8 mouse cellular contexts compared by ENCODE assay signal in genomic region chr7:81212261-81212681, GRCm38 (mm10). TPM values are rescaled to one million over a fixed set of nuclear protein-coding genes. Genes with fewer than 3 reads are reported as not detected.
A peak's percentile ranks its signal among the peaks of the same experiment; 100 is the strongest.
DNase-seq lines count a peak whose midpoint lies in the region; ATAC-seq lines count a peak whose summit lies in the region.

No protein-coding gene starts in this region.

- peak overlapping the region; percentile 39; the same call in 1 of the 2 replicates for H3K27ac ChIP-seq in neural tube, embryonic 11.5 days (ENCODE audit: low read depth, low read length)

- H3K4me1 ChIP-seq in neural tube, embryonic 11.5 days (ENCODE audit: control insufficient read depth, insufficient read depth, low read length) = peaks cover 9% of the 10 kb centered on the region; the same call in 1 of the 2 replicates

- peak overlapping the region; percentile 60 for H3K4me2 ChIP-seq in neural tube, embryonic 11.5 days (ENCODE audit: low read depth)

- H3K9me3 ChIP-seq in neural tube, embryonic 11.5 days (ENCODE audit: control insufficient read depth, low read length) = no peaks in the 10 kb centered on the region

- ATAC-seq in neural tube, embryonic 11.5 days (ENCODE audit: insufficient read depth, low FRiP score, low TSS enrichment) = peak; percentile 40; the same call in 1 of the 2 replicates

- peaks cover 54% of the 10 kb centered on the region for H3K27me3 ChIP-seq in neural tube, embryonic 11.5 days (ENCODE audit: control insufficient read depth, insufficient read depth, low read length)

- H3K36me3 ChIP-seq in neural tube, embryonic 11.5 days (ENCODE audit: control insufficient read depth, insufficient read depth, low read length) = no peaks in the 10 kb centered on the region

- under 1% methylated on average over 22 of the region's 22 CpGs for WGBS in neural tube, embryonic 11.5 days

- H3K9ac ChIP-seq in neural tube, embryonic 11.5 days (ENCODE audit: low read length) = peak overlapping the region; percentile 29; the same call in 1 of the 2 replicates

- peak overlapping the region; percentile 38 for H3K4me3 ChIP-seq in neural tube, embryonic 11.5 days (ENCODE audit: low read depth, low read length)

- DNase-seq in adrenal gland, adult (ENCODE audit: inconsistent age in 2 of 2, low spot score in 1 of 2) = peak; percentile 88 to 95
- DNase-seq in embryo, embryonic 10.5 days (ENCODE audit: low spot score) = peak; percentile 74
- DNase-seq in heart, adult 8-10 months (ENCODE audit: low spot score) = peak; percentile 79
- DNase-seq in kidney, adult 11 months = peak; percentile 85
- DNase-seq in lung, adult 18-20 months = peak; percentile 72 to 76
- DNase-seq in neural tube, embryonic 11.5 days (ENCODE audit: low spot score) = peak; percentile 56
- peak; percentile 65 for DNase-seq in testis, postnatal 10 days (ENCODE audit: low spot score)
- DNase-seq in layer of hippocampus, adult 9-11 months = no peak

RNA-seq across cellular contexts. Expression of gene Pde8a, which starts 1.1 kb away (rescaled TPM):
- 10 to 100 TPM; 13.4 to 16.0 (median 14.0) TPM for total RNA-seq in heart, adult 8-10 months (2022)
- 3.1 and 3.6 TPM in 2 replicates for polyA plus RNA-seq in neural tube, embryonic 11.5 days (2014; fragmentation: Nextera tagmentation; extraction: Ambion mirVana)
